ENCODE assay signal across 18 mouse cellular contexts in the genomic region with DNA sequence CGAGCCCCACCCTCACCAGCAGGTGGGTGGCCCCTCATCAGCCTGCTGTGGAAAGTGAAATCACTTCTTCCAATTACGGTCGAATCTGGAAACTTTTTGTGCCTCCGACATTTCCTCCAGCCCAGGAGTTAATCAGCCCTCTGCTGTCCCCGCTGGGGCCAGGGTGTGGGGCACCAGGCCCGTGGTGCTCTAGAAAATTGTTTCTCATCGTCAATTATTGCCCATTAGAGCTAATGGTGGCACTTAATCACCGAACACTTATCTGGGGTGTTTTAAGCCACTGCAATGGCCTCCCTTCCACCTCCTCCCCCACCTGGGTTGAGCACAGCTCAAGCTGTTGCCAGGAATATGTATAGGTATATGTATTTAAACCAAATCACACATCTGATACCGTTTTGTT.
"Had no signal": no experiment of that assay in that cellular context is flagged by ENCODE, and none has a peak within 500 bp of the region (broad histone marks: within the 10 kb centered on the region; RNA-seq: fewer than 3 reads in every experiment).

No protein-coding gene starts in this region.

- ATAC-seq: liver, embryonic 12.5 days had no signal

- H3K9me3 ChIP-seq: limb, embryonic 10.5 days; limb, embryonic 13.5 days; liver, embryonic 12.5 days; liver, embryonic 15.5 days; lung, embryonic 15.5 days had no signal

- H3K27ac ChIP-seq: layer of hippocampus, adult 2 months; limb, embryonic 10.5 days; limb, embryonic 13.5 days; liver, embryonic 12.5 days; liver, embryonic 15.5 days; lung, embryonic 15.5 days had no signal

- DNase-seq: kidney, adult 9 months; kidney, postnatal 25 days; layer of hippocampus, adult 9-11 months; liver; lung, adult 18-20 months; lung, postnatal 10 days; lung, postnatal 36 days; midbrain, embryonic 14.5 days; thymus, adult 18-20 months; thymus, postnatal 14 days; thymus, postnatal 4 days had no signal

- H3K36me3 ChIP-seq: limb, embryonic 10.5 days; limb, embryonic 13.5 days; liver, embryonic 12.5 days; liver, embryonic 15.5 days; lung, embryonic 15.5 days had no signal

- H3K4me3 ChIP-seq: layer of hippocampus, adult 2 months; limb, embryonic 10.5 days; limb, embryonic 13.5 days; liver, embryonic 12.5 days; liver, embryonic 15.5 days; lung, embryonic 15.5 days had no signal

- H3K4me2 ChIP-seq: limb, embryonic 13.5 days; liver, embryonic 12.5 days; liver, embryonic 15.5 days; lung, embryonic 15.5 days; midbrain, embryonic 11.5 days had no signal

- H3K9ac ChIP-seq: limb, embryonic 13.5 days; liver, embryonic 12.5 days; liver, embryonic 15.5 days; lung, embryonic 15.5 days had no signal
